Mouse (Mus musculus) right cerebral cortex, postnatal 36 days (tissue): ENCODE data around the gene Eprs.

ENCODE experiments used
- DNase-seq, 2 experiments: peaks; one replicate each; pipeline ENCODE4 v3.0.0; 2022; ENCODE audit warnings: low spot score in 2 of 2, mixed read lengths in 1 of 2

Gene Eprs

GRCm38 (mm10) chr1:185451077-185451476 lies 88.2 kb downstream of the Eprs start:
- no peak for DNase-seq

- DNase-seq, result no peak
Observed at GRCm38 (mm10) chr1:185451495-185451894, 88.7 kb downstream of the Eprs start.

GRCm38 (mm10) chr1:185452461-185452860 lies 89.6 kb downstream of the Eprs start:
- DNase-seq, result no peak

- no peak for DNase-seq
Observed at GRCm38 (mm10) chr1:185454144-185454543, 91.3 kb downstream of the Eprs start.

- peak; percentile 23 to 29 for DNase-seq
Observed at GRCm38 (mm10) chr1:185454575-185454954, 91.7 kb downstream of the Eprs start, which contains the start of gene Slc30a10. Gene Slc30a10 (plus strand): TSS chr1:185454848.

GRCm38 (mm10) chr1:185454955-185455701 lies 92.3 kb downstream of the Eprs start:
- DNase-seq, result peak; percentile 32 to 36

GRCm38 (mm10) chr1:185456327-185456726 lies 93.5 kb downstream of the Eprs start:
- no peak for DNase-seq

GRCm38 (mm10) chr1:185460096-185460495 lies 97.3 kb downstream of the Eprs start:
- no peak for DNase-seq

- no peak for DNase-seq
Observed at GRCm38 (mm10) chr1:185462889-185463288, 100.0 kb downstream of the Eprs start.

GRCm38 (mm10) chr1:185469551-185470021 lies 106.7 kb downstream of the Eprs start:
- DNase-seq, result no peak

- DNase-seq, result no peak
Observed at GRCm38 (mm10) chr1:185472025-185472720, 109.3 kb downstream of the Eprs start.

GRCm38 (mm10) chr1:185472730-185473129 lies 109.9 kb downstream of the Eprs start:
- DNase-seq, result no peak

GRCm38 (mm10) chr1:185473437-185473836 lies 110.6 kb downstream of the Eprs start:
- DNase-seq, result no peak
